Mouse (Mus musculus): ENCODE results near the gene Zfp991. TPM values are rescaled to one million over a fixed set of nuclear protein-coding genes. Genes with fewer than 3 reads are reported as not detected.
"Not testable (repeated sequence)": the region's sequence is repeated elsewhere in the genome, so short reads cannot be mapped to it uniquely, and the experiment has no call there.

Gene Zfp991
- polyA plus RNA-seq, 1 experiment: 0.05 TPM

DNA sequence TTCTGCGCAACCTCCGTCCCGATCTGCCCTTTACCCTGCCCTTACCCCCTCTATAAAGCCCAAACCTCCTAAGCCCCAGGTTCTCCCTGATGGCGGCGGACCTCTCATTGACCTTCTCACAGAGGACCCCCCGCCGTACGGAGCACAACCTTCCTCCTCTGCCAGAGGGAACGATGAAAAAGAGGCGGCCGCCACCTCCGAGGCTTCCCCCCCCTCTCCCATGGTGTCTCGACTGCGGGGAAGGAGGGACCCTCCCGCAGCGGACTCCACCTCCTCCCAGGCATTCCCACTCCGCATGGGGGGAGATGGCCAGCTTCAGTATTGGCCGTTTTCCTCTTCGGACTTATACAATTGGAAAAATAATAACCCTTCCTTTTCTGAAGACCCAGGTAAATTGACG, 88.4 kb downstream of the Zfp991 start:
- not testable (repeated sequence) for DNase-seq (ENCODE audit: low read depth in 1 of 2, low spot score in 2 of 2); H3K4me1 ChIP-seq (ENCODE audit: control insufficient read depth, insufficient read depth, insufficient read length); H3K36me3 ChIP-seq (ENCODE audit: control insufficient read depth, insufficient read depth, low read length); H3K4me3 ChIP-seq (ENCODE audit: extremely low read depth, insufficient read depth, insufficient read length); H3K27me3 ChIP-seq (ENCODE audit: control insufficient read depth, insufficient read depth, low read length); H3K27ac ChIP-seq (ENCODE audit: insufficient read depth, low read length)
- WGBS: 94% methylated on average over 14 of the region's 20 CpGs

DNA sequence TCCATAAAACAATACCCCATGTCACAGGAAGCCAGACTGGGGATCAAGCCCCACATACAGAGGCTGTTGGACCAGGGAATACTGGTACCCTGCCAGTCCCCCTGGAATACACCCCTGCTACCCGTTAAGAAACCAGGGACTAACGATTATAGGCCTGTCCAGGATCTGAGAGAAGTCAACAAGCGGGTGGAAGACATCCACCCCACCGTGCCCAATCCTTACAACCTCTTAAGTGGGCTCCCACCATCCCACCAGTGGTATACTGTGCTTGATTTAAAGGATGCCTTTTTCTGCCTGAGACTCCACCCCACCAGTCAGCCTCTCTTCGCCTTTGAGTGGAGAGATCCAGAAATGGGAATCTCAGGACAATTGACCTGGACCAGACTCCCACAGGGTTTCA, 90.2 kb downstream of the Zfp991 start:
- H3K27ac ChIP-seq (ENCODE audit: insufficient read depth, low read length); H3K27me3 ChIP-seq (ENCODE audit: control insufficient read depth, insufficient read depth, low read length); DNase-seq (ENCODE audit: low read depth in 1 of 2, low spot score in 2 of 2); H3K4me3 ChIP-seq (ENCODE audit: extremely low read depth, insufficient read depth, insufficient read length); H3K4me1 ChIP-seq (ENCODE audit: control insufficient read depth, insufficient read depth, insufficient read length); H3K36me3 ChIP-seq (ENCODE audit: control insufficient read depth, insufficient read depth, low read length): not testable (repeated sequence)
- WGBS: 85% methylated on average over 5 of the region's 5 CpGs

DNA sequence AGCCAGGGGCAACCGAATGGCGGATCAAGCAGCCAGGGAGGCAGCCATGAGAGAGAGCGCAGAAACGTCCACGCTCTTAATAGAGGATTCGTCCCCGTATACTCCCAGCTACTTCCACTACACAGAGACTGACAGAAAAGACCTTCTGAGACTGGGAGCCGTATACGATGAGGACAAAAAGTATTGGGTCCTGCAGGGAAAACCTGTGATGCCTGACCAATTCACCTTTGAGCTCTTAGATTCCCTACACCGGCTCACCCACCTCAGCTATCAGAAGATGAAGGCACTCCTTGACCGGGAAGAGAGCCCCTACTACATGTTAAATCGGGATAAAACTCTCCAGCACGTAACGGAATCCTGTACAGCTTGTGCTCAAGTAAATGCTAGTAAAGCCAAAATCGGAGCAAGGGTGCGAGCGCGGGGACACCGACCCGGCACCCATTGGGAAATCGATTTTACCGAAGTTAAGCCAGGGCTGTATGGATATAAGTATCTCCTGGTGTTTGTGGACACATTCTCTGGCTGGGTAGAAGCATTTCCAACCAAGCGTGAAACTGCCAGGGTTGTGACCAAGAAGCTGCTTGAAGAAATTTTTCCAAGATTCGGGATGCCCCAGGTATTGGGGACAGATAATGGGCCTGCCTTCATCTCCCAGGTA, 92.1 kb downstream of the Zfp991 start:
- not testable (repeated sequence) for H3K4me1 ChIP-seq (ENCODE audit: control insufficient read depth, insufficient read depth, insufficient read length); H3K27ac ChIP-seq (ENCODE audit: insufficient read depth, low read length); H3K36me3 ChIP-seq (ENCODE audit: control insufficient read depth, insufficient read depth, low read length); H3K4me3 ChIP-seq (ENCODE audit: extremely low read depth, insufficient read depth, insufficient read length); H3K27me3 ChIP-seq (ENCODE audit: control insufficient read depth, insufficient read depth, low read length)
- DNase-seq (ENCODE audit: low read depth in 1 of 2, low spot score in 2 of 2): peak in 1 of 2 experiments; percentile 23
- WGBS: 95% methylated on average over 24 of the region's 24 CpGs

DNA sequence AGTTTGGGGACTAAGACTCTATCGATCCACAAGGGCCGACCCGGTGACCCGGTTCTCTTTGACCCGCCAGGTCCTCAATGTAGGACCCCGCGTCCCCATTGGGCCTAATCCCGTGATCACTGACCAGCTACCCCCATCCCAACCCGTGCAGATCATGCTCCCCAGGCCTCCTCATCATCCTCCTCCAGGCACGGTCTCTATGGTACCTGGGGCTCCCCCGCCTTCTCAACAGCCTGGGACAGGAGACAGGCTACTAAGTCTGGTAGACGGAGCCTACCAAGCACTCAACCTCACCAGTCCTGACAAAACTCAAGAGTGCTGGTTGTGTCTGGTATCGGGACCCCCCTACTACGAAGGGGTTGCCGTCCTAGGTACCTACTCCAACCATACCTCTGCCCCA, 93.8 kb downstream of the Zfp991 start:
- DNase-seq (ENCODE audit: low read depth in 1 of 2, low spot score in 2 of 2); H3K4me3 ChIP-seq (ENCODE audit: extremely low read depth, insufficient read depth, insufficient read length); H3K27me3 ChIP-seq (ENCODE audit: control insufficient read depth, insufficient read depth, low read length); H3K36me3 ChIP-seq (ENCODE audit: control insufficient read depth, insufficient read depth, low read length); H3K4me1 ChIP-seq (ENCODE audit: control insufficient read depth, insufficient read depth, insufficient read length); H3K27ac ChIP-seq (ENCODE audit: insufficient read depth, low read length): not testable (repeated sequence)
- 89% methylated on average over 10 of the region's 15 CpGs for WGBS

DNA sequence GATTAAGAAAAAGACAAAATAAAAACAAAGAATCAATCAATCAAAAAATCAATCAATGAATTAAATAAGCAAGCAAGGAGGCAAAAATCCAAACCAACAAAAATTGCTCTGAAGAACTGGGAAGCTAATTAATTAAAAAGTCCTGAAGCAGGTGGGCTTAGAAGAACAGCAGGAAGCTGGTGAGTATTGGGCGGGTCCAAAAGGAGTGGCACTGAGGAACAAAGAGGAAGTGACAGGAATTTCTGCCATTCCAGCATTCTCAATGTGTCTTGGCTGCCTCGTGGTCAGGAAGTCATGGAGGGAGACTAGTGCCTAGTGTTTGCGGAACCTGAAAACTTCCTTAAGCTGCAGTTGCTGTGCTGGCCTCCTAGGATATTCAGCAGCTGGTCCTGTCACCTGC, 98.2 kb downstream of the Zfp991 start:
- not testable (repeated sequence) for H3K36me3 ChIP-seq (ENCODE audit: control insufficient read depth, insufficient read depth, low read length); H3K4me3 ChIP-seq (ENCODE audit: extremely low read depth, insufficient read depth, insufficient read length); H3K27me3 ChIP-seq (ENCODE audit: control insufficient read depth, insufficient read depth, low read length); DNase-seq (ENCODE audit: low read depth in 1 of 2, low spot score in 2 of 2); H3K4me1 ChIP-seq (ENCODE audit: control insufficient read depth, insufficient read depth, insufficient read length); H3K27ac ChIP-seq (ENCODE audit: insufficient read depth, low read length)
- 72% methylated on average over 3 of the region's 3 CpGs for WGBS

Other genes starting within 250 kb of the Zfp991 start
- 0.19 TPM in 1 of 2 replicates, not detected in the other for gene Gm21411, start 222.4 kb upstream of the Zfp991 start, polyA plus RNA-seq (2012; rRNA removed)
- not detected in 2 replicates for gene Zfp989, start 160.1 kb upstream of the Zfp991 start, polyA plus RNA-seq (2012; rRNA removed)
- gene Rex2, start 110.2 kb upstream of the Zfp991 start, polyA plus RNA-seq (2012; rRNA removed): not detected in 2 replicates
- not detected in 2 replicates for gene Zfp988, start 173.6 kb downstream of the Zfp991 start, polyA plus RNA-seq (2012; rRNA removed)
- gene Zfp978, start 229.3 kb downstream of the Zfp991 start, polyA plus RNA-seq (2012; rRNA removed): not detected in 2 replicates

Measured in spleen, adult 2 months (tissue).